Mouse (Mus musculus) lung, postnatal 0 days (tissue): Measurements from ENCODE around the gene Krt18.

Experiments used
- CTCF ChIP-seq: IDR thresholded peaks from 2 replicates; pipeline ENCODE4 v1.5.1; 2016; ENCODE audit warnings: antibody characterized with exemption, mild to moderate bottlenecking
- EP300 ChIP-seq: IDR thresholded peaks from 2 replicates; pipeline ENCODE4 v1.6.1; 2016; ENCODE audit warnings: antibody characterized with exemption, mild to moderate bottlenecking, control low read depth

DNA sequence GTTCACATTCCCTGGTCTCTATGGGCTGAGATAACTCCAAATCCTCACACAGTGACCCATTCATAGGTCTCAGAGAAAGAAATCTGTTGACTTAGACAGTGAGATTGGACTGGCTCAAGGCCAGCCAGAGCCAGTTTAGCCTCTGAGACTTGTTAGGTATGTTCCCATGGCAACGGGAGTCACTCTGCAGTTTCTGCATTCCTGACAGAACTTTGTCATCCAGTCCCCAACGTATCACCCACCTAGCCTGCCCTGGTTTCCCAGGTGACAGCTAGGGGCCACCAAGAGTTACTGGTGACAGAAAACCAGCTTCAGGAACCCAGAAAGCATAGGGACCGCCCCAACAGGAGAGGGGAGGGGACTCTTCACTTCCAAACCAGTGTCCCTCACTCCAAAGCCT lies 14.3 kb upstream of the Krt18 start:
- TF ChIP-seq CTCF (no peak), EP300 (no peak)
